Mouse (Mus musculus) heart, embryonic 16.5 days (tissue): ENCODE data around the gene Drg1. TPM values are rescaled to one million over a fixed set of nuclear protein-coding genes. Genes with fewer than 3 reads are reported as not detected.
A peak's percentile ranks its signal among the peaks of the same experiment; 100 is the strongest.

Source experiments
- ATAC-seq: fragments of 200-750 bp; cut with Nextera tagmentation; replicated peaks from 2 replicates; pipeline ENCODE4 v1.8.0; 2017; ENCODE audit warnings: moderate number of reproducible peaks; ENCODE audit not compliant: insufficient read depth, low FRiP score; ENCODE audit errors: extremely low read depth
- H3K27ac ChIP-seq: fragments of 300-500 bp; sonication (generic); 2 replicates; pipeline ENCODE4 v1.5.1; 2014; ENCODE audit warnings: mild to moderate bottlenecking, low read length, control low read depth, moderate library complexity
- H3K27me3 ChIP-seq: fragments of 300-500 bp; sonication (generic); 2 replicates; pipeline ENCODE4 v1.6.1; 2014; ENCODE audit warnings: low read length, mixed read lengths; ENCODE audit not compliant: control insufficient read depth, insufficient read depth
- H3K36me3 ChIP-seq: fragments of 300-500 bp; sonication (generic); 2 replicates; pipeline ENCODE4 v1.6.1; 2014; ENCODE audit not compliant: control insufficient read depth, insufficient read depth
- H3K4me1 ChIP-seq: fragments of 300-500 bp; sonication (generic); 2 replicates; pipeline ENCODE4 v1.6.1; 2014; ENCODE audit warnings: low read length, mixed read lengths; ENCODE audit not compliant: control insufficient read depth, insufficient read depth
- H3K4me2 ChIP-seq: fragments of 300-500 bp; sonication (generic); 2 replicates; pipeline ENCODE4 v1.6.1; 2014; ENCODE audit warnings: low read depth, mild to moderate bottlenecking, control low read depth, low read length
- H3K4me3 ChIP-seq: fragments of 300-500 bp; sonication (generic); 2 replicates; pipeline ENCODE4 v1.5.1; 2014; ENCODE audit warnings: mild to moderate bottlenecking, control low read depth, low read length
- H3K9ac ChIP-seq: fragments of 300-500 bp; sonication (generic); 2 replicates; pipeline ENCODE4 v1.6.1; 2014; ENCODE audit warnings: low read length, control low read depth
- H3K9me3 ChIP-seq: fragments of 300-500 bp; sonication (generic); replicated peaks from 2 replicates; pipeline ENCODE4 v1.6.1; 2016; ENCODE audit warnings: low read length; ENCODE audit not compliant: control insufficient read depth
- WGBS: fragments of 180-500 bp; shearing (Covaris S2); extraction: QIAGEN DNeasy Blood & Tissue Kit; methylation state at CpG from one replicate; pipeline ENCODE4 v1.1.7; 2014; 5-methylcytosine and 5-hydroxymethylcytosine counted together
- polyA plus RNA-seq: library from polyadenylated mRNA; unstranded; fragments of >200 nt; fragmentation: Nextera tagmentation; extraction: Ambion mirVana; gene quantifications from 2 replicates; pipeline ENCODE4 v1.2.1, GENCODE M21; 2015

Drg1 gene
- polyA plus RNA-seq, 1 experiment from 2014 or later = 198 TPM

DNA sequence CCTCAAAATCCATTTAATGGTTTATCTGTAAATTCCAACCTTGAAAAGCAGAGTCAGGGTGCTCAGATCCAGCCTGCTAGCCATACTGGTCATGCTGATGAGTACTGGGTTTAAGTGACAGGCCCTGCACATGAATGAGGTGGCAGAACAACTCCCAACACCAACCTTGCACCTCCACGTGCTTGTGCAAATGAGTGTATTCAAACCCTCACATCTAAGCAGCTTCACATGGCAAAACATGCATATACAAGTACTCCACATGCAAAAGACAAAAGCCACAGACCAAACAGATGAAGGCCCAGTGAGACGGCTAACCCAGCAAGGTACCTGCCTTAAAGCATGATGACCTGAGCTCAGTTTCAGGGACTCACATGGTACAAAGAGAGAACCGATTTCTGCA lies 19.7 kb upstream of the Drg1 start:
- no peaks in the 10 kb centered on the region for H3K27me3 ChIP-seq
- H3K4me2 ChIP-seq = no peak overlapping the region
- H3K4me3 ChIP-seq = no peak overlapping the region
- no peak overlapping the region for H3K9ac ChIP-seq
- 81% methylated on average over 3 of the region's 3 CpGs for WGBS
- H3K4me1 ChIP-seq = peaks cover 5% of the 10 kb centered on the region
- H3K9me3 ChIP-seq = peaks cover 8% of the 10 kb centered on the region
- H3K36me3 ChIP-seq = no peaks in the 10 kb centered on the region
- no peak for ATAC-seq
- no peak overlapping the region for H3K27ac ChIP-seq

DNA sequence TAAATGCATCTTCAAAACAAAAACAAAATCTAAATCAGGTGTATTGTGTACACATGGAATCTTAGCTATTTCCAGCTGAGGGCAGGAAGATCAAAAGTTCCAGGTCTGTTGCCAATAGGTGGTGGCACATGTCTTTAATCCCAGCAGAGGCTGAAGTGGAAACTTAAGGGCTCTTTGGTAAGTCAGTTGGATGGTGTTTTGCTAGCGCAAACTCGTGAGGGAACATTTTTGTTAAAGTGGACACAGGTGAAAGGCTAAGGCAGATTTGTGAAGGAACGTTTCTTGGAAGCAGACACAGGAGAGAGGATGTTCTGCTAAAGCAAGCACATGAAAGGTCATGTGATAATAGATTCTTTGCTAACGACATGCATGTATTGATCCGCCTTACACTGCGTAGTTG lies 17.4 kb upstream of the Drg1 start:
- Histone ChIP-seq H3K27ac (no peak overlapping the region), H3K4me2 (no peak overlapping the region), H3K9ac (no peak overlapping the region), H3K4me1 (peaks cover 5% of the 10 kb centered on the region; the same call in 1 of the 2 replicates), H3K27me3 (no peaks in the 10 kb centered on the region), H3K9me3 (peaks cover 15% of the 10 kb centered on the region), H3K36me3 (no peaks in the 10 kb centered on the region), H3K4me3 (no peak overlapping the region)
- ATAC-seq = no peak
- 90% methylated on average over 6 of the region's 6 CpGs for WGBS

DNA sequence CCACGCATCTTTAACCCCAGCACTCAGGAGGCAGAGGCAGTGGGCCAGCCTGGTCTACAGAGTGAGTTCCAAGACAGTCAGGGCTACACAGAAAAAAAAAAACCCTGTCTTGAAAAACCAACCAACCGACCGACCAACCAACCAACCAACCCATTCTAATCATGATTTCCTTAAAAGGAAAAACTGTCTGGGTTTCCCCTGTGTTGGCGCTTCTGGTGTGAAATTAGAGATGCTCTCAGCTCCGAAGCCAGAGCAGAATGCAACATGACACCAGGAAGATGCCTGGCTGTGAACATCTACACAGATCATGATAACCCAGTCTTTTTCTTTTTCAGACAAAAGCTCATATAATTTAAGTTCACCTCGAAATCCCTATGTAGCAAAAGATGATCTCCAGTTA lies 16.7 kb upstream of the Drg1 start:
- H3K27ac ChIP-seq = no peak overlapping the region
- no peaks in the 10 kb centered on the region for H3K36me3 ChIP-seq
- no peak for ATAC-seq
- no peaks in the 10 kb centered on the region for H3K4me1 ChIP-seq
- H3K27me3 ChIP-seq = no peaks in the 10 kb centered on the region
- peaks cover 15% of the 10 kb centered on the region for H3K9me3 ChIP-seq
- no peak overlapping the region for H3K4me2 ChIP-seq
- H3K9ac ChIP-seq = no peak overlapping the region
- 75% methylated on average over 6 of the region's 6 CpGs for WGBS
- H3K4me3 ChIP-seq = no peak overlapping the region

DNA sequence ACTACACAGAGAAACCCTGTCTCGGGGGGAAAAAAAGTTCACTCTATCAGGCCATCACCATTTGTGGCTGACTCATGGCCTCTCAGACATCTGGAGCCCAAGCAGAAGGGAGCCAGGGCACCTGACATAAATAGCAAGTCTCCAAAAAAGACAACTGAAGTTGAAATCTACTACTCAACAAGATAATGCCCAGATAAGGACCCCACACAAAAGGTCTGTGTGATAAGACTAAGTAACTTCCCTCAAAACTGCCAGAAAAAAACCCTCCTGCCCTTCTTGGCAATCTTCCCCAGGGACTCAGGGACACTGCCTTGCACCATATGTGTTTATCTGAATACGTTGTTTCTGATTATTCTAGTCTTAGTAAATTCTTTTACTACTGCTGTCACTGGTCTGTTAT lies 13.5 kb upstream of the Drg1 start:
- Histone ChIP-seq H3K27ac (no peak overlapping the region), H3K4me1 (no peaks in the 10 kb centered on the region), H3K4me2 (no peak overlapping the region), H3K9ac (no peak overlapping the region), H3K36me3 (no peaks in the 10 kb centered on the region), H3K27me3 (no peaks in the 10 kb centered on the region), H3K4me3 (no peak overlapping the region), H3K9me3 (peaks cover 15% of the 10 kb centered on the region)
- WGBS = 42% methylated on average over 2 of the region's 2 CpGs
- no peak for ATAC-seq

DNA sequence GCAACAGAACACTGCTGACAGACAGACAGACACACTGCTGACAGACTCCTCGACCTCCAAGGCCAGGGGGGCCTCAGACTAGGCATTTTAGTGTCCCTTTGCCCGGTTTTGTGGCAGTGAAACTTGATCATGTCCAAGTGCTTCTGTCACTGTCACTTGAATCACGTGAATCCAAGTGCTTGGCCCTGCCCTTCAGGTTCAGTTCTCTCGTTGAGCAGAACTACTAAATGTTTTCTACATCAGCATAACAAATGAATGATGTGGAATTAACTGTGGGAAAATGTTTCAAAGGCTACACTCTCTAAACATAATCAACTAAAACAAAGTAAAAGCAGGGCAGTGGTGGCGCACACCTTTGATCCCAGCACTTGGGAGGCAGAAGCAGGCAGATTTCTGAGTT lies 12.1 kb upstream of the Drg1 start:
- Histone ChIP-seq H3K27me3 (no peaks in the 10 kb centered on the region), H3K4me3 (no peak overlapping the region), H3K9ac (no peak overlapping the region), H3K36me3 (no peaks in the 10 kb centered on the region), H3K4me1 (no peaks in the 10 kb centered on the region), H3K4me2 (no peak overlapping the region), H3K27ac (no peak overlapping the region), H3K9me3 (peaks cover 15% of the 10 kb centered on the region)
- 51% methylated on average over 5 of the region's 5 CpGs for WGBS
- no peak for ATAC-seq

DNA sequence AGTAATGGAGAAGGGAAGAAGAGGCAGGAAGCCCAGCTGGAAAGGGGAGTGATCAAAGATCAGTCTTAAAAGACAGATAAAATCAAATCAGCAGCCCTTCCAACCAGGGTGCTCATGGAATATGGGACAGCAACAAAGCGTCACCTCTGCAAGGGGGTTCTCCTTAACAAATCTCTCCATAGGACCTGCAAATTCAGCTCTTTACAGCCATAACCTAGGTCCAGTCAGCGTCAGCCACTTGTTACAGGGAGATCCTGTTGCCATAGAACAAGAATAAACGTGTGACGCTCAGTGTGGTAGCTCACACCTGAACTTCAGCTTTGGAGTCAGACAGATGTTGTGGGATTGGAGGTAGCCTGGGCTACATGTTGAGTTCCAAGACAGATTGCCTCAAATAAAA lies 3.0 kb upstream of the Drg1 start:
- H3K36me3 ChIP-seq = no peaks in the 10 kb centered on the region
- 46% methylated on average over 4 of the region's 4 CpGs for WGBS
- H3K9ac ChIP-seq = no peak overlapping the region
- H3K27me3 ChIP-seq = no peaks in the 10 kb centered on the region
- H3K4me2 ChIP-seq = no peak overlapping the region
- H3K27ac ChIP-seq = no peak overlapping the region
- peaks cover 18% of the 10 kb centered on the region for H3K4me1 ChIP-seq
- no peak for ATAC-seq
- no peaks in the 10 kb centered on the region for H3K9me3 ChIP-seq
- no peak overlapping the region for H3K4me3 ChIP-seq

DNA sequence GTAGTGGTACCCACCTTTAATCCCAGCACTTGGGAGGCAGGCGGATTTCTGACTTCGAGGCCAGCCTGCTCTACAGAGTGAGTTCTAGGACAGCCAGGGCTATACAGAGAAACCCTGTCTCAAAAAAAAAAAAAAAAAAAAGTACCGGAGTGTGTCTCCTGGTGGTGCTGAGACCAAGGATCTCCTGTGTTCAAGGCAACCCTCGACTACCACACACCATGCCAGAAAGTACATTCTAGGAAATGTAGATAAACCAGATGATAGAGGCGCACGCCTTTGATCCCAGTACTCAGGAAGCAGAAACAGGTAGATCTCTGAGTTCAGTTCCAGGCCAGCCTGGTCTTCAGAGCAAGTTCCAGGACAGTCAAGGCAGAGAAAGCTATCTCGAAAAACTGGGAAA lies 918 bp upstream of the Drg1 start:
- Histone ChIP-seq H3K27me3 (no peaks in the 10 kb centered on the region), H3K4me1 (peaks cover 19% of the 10 kb centered on the region), H3K9me3 (no peaks in the 10 kb centered on the region), H3K4me3 (peak overlapping the region; percentile 70), H3K4me2 (peak overlapping the region; percentile 77), H3K27ac (peak overlapping the region; percentile 91), H3K9ac (peak overlapping the region; percentile 90), H3K36me3 (peaks cover 10% of the 10 kb centered on the region; the same call in 1 of the 2 replicates)
- WGBS = 47% methylated on average over 7 of the region's 7 CpGs
- no peak for ATAC-seq

DNA sequence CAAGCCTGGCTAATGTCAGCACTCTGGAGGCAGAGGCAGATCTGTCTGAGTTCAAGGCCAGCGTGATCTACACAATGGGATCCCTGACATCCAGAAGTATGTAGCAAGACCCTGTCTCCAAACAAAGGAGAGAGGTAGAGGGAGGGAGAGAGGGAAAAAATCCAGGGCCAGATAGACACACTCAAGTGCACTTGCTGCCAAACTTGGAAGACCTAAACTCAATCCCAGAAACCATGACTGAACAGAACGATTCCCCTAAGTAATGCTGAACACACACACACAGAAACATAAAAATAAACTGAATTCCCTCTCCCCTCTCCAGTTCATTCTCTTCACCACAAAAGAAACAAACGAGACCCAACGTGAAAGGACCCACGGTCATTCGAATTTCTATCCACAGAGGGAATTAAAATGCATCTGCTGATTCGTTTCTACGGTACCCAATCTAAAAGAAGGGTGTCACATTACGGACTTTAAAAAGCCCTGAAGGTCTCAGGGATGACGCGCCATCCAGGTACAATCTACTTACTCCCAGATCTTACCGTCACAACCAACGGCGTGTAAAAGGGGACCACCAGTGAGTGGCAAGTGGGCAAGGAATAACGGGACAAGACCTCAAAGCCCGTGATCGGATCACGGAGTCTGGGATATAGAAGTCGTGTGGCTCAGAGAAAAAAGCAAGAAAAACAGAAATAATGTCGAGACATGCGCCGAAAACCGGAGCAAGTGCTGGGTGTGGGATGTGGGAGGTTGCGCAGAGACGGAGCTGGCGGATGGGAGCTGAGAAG lies 730 bp downstream of the Drg1 start:
- no peaks in the 10 kb centered on the region for H3K27me3 ChIP-seq
- under 1% methylated on average over 26 of the region's 26 CpGs for WGBS
- H3K27ac ChIP-seq = peak overlapping the region; percentile 91
- peak overlapping the region; percentile 81 for H3K4me2 ChIP-seq
- peak overlapping the region; percentile 90 for H3K9ac ChIP-seq
- peaks cover 19% of the 10 kb centered on the region for H3K4me1 ChIP-seq
- no peak for ATAC-seq
- no peaks in the 10 kb centered on the region for H3K9me3 ChIP-seq
- H3K36me3 ChIP-seq = peaks cover 22% of the 10 kb centered on the region
- H3K4me3 ChIP-seq = peak overlapping the region; percentile 70

DNA sequence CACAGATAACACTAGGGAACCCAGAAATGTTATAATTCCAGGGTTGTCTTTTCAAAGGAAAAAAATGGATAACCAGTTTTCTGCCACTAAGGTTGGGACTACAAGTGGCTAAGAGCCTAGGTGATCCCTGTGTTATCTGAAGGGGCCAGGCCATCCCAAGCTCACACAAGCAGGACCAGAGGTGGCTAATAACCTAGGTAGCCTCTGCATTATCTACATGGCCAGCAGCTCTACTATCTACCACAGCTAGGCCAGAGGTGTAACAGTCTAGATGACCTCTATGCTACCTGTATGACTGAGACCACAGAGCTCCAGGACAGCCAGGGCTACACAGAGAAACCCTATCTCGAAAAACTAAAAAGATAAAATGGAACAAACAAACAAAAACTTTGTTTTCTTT lies 6.7 kb downstream of the Drg1 start:
- H3K36me3 ChIP-seq = peaks cover 55% of the 10 kb centered on the region
- peaks cover 4% of the 10 kb centered on the region for H3K4me1 ChIP-seq
- no peak overlapping the region for H3K9ac ChIP-seq
- no peaks in the 10 kb centered on the region for H3K27me3 ChIP-seq
- 89% methylated on average over 1 of the region's 1 CpGs for WGBS
- no peak overlapping the region for H3K4me2 ChIP-seq
- no peak overlapping the region for H3K27ac ChIP-seq
- H3K9me3 ChIP-seq = no peaks in the 10 kb centered on the region
- ATAC-seq = no peak
- H3K4me3 ChIP-seq = no peak overlapping the region
